Mouse (Mus musculus) heart, embryonic 12.5 days (tissue): ENCODE measurements around the gene Eps15. TPM values are rescaled to one million over a fixed set of nuclear protein-coding genes. Genes with fewer than 3 reads are reported as not detected.
A peak's percentile ranks its signal among the peaks of the same experiment; 100 is the strongest.

Source experiments
- ATAC-seq: fragments of 200-750 bp; cut with Nextera tagmentation; 2 replicates; pipeline ENCODE4 v1.8.0; 2017; ENCODE audit warnings: moderate TSS enrichment, moderate library complexity; ENCODE audit not compliant: insufficient number of reproducible peaks, low FRiP score
- H3K27ac ChIP-seq: fragments of 300-500 bp; sonication (generic); 2 replicates; pipeline ENCODE4 v1.5.1; 2016; ENCODE audit warnings: mild to moderate bottlenecking, moderate library complexity; ENCODE audit not compliant: poor library complexity, severe bottlenecking
- H3K27me3 ChIP-seq: fragments of 300-500 bp; sonication (generic); replicated peaks from 2 replicates; pipeline ENCODE4 v1.6.1; 2016; ENCODE audit warnings: mild to moderate bottlenecking, moderate library complexity
- H3K36me3 ChIP-seq: fragments of 300-500 bp; sonication (generic); 2 replicates; pipeline ENCODE4 v1.6.1; 2016; ENCODE audit warnings: mild to moderate bottlenecking, moderate library complexity
- H3K4me1 ChIP-seq: fragments of 300-500 bp; sonication (generic); replicated peaks from 2 replicates; pipeline ENCODE4 v1.6.1; 2016; ENCODE audit warnings: mild to moderate bottlenecking
- H3K4me2 ChIP-seq: fragments of 300-500 bp; sonication (generic); 2 replicates; pipeline ENCODE4 v1.6.1; 2016; ENCODE audit warnings: mild to moderate bottlenecking, moderate library complexity
- H3K4me3 ChIP-seq: fragments of 300-500 bp; sonication (generic); 2 replicates; pipeline ENCODE4 v1.5.1; 2016; ENCODE audit warnings: mild to moderate bottlenecking
- H3K9ac ChIP-seq: fragments of 300-500 bp; sonication (generic); 2 replicates; pipeline ENCODE4 v1.6.1; 2016; ENCODE audit warnings: mild to moderate bottlenecking, moderate library complexity
- H3K9me3 ChIP-seq: fragments of 300-500 bp; sonication (generic); replicated peaks from 2 replicates; pipeline ENCODE4 v1.6.1; 2016; ENCODE audit warnings: mild to moderate bottlenecking, moderate library complexity
- WGBS: fragments of 180-500 bp; shearing (Covaris S2); methylation state at CpG from one replicate; pipeline ENCODE4 v1.1.7; 2016; 5-methylcytosine and 5-hydroxymethylcytosine counted together
- polyA plus RNA-seq: library from polyadenylated mRNA; unstranded; fragments of >200 nt; fragmentation: Nextera tagmentation; extraction: Ambion mirVana; gene quantifications from 2 replicates; pipeline ENCODE4 v1.2.1, GENCODE M21; 2016

Gene Eps15
- polyA plus RNA-seq, 1 experiment from 2014 or later = 44.4 TPM

- no peak overlapping the region for H3K4me3 ChIP-seq
- peaks cover 12% of the 10 kb centered on the region for H3K36me3 ChIP-seq
- no peak overlapping the region for H3K27ac ChIP-seq
- H3K27me3 ChIP-seq = no peaks in the 10 kb centered on the region
- no peaks in the 10 kb centered on the region for H3K9me3 ChIP-seq
- H3K9ac ChIP-seq = no peak overlapping the region
- WGBS = 61% methylated on average over 4 of the region's 4 CpGs
- H3K4me1 ChIP-seq = peaks cover 5% of the 10 kb centered on the region; the same call in 1 of the 2 replicates
- H3K4me2 ChIP-seq = no peak overlapping the region
- ATAC-seq = no peak
Observed at GRCm38 (mm10) chr4:109342783-109343485, 62.9 kb downstream of the Eps15 start.

- Histone ChIP-seq H3K4me1 (peaks cover 5% of the 10 kb centered on the region; the same call in 1 of the 2 replicates), H3K9ac (no peak overlapping the region), H3K27ac (no peak overlapping the region), H3K4me3 (no peak overlapping the region), H3K27me3 (no peaks in the 10 kb centered on the region), H3K4me2 (no peak overlapping the region), H3K36me3 (peaks cover 6% of the 10 kb centered on the region; the same call in 1 of the 2 replicates), H3K9me3 (no peaks in the 10 kb centered on the region)
- WGBS = 88% methylated on average over 5 of the region's 5 CpGs
- ATAC-seq = no peak
Observed at GRCm38 (mm10) chr4:109343909-109344308, 63.8 kb downstream of the Eps15 start.

- Histone ChIP-seq H3K27ac (no peak overlapping the region), H3K4me3 (no peak overlapping the region), H3K27me3 (no peaks in the 10 kb centered on the region), H3K9ac (no peak overlapping the region), H3K4me1 (no peaks in the 10 kb centered on the region), H3K36me3 (peaks cover 40% of the 10 kb centered on the region), H3K9me3 (no peaks in the 10 kb centered on the region), H3K4me2 (no peak overlapping the region)
- 88% methylated on average over 1 of the region's 1 CpGs for WGBS
- ATAC-seq = no peak
Observed at GRCm38 (mm10) chr4:109378107-109378506, 98.0 kb downstream of the Eps15 start.

GRCm38 (mm10) chr4:109382457-109382856, 102.4 kb downstream of the Eps15 start:
- peaks cover 18% of the 10 kb centered on the region for H3K36me3 ChIP-seq
- ATAC-seq = no peak
- no peak overlapping the region for H3K4me2 ChIP-seq
- H3K9ac ChIP-seq = no peak overlapping the region
- WGBS = 83% methylated on average over 2 of the region's 2 CpGs
- no peaks in the 10 kb centered on the region for H3K9me3 ChIP-seq
- H3K27ac ChIP-seq = no peak overlapping the region
- H3K27me3 ChIP-seq = no peaks in the 10 kb centered on the region
- no peak overlapping the region for H3K4me3 ChIP-seq
- no peaks in the 10 kb centered on the region for H3K4me1 ChIP-seq

- H3K9ac ChIP-seq = no peak overlapping the region
- no peaks in the 10 kb centered on the region for H3K4me1 ChIP-seq
- WGBS = 73% methylated on average over 4 of the region's 4 CpGs
- H3K4me2 ChIP-seq = no peak overlapping the region
- H3K27ac ChIP-seq = no peak overlapping the region
- H3K27me3 ChIP-seq = no peaks in the 10 kb centered on the region
- peaks cover 14% of the 10 kb centered on the region for H3K36me3 ChIP-seq
- H3K4me3 ChIP-seq = no peak overlapping the region
- H3K9me3 ChIP-seq = no peaks in the 10 kb centered on the region
- no peak for ATAC-seq
Observed at GRCm38 (mm10) chr4:109385599-109385998, 105.5 kb downstream of the Eps15 start.

- Histone ChIP-seq H3K9me3 (no peaks in the 10 kb centered on the region), H3K4me3 (no peak overlapping the region), H3K4me2 (no peak overlapping the region), H3K9ac (no peak overlapping the region), H3K27me3 (no peaks in the 10 kb centered on the region), H3K36me3 (peaks cover 11% of the 10 kb centered on the region), H3K4me1 (peaks cover 11% of the 10 kb centered on the region), H3K27ac (no peak overlapping the region)
- WGBS = 67% methylated on average over 6 of the region's 6 CpGs
- ATAC-seq = peak; percentile 22
Observed at GRCm38 (mm10) chr4:109393229-109393779, 113.2 kb downstream of the Eps15 start.

GRCm38 (mm10) chr4:109393902-109394301, 113.8 kb downstream of the Eps15 start:
- Histone ChIP-seq H3K27ac (no peak overlapping the region), H3K9me3 (no peaks in the 10 kb centered on the region), H3K4me1 (peaks cover 11% of the 10 kb centered on the region), H3K36me3 (peaks cover 8% of the 10 kb centered on the region; the same call in 1 of the 2 replicates), H3K4me2 (peak overlapping the region; percentile 52), H3K27me3 (no peaks in the 10 kb centered on the region), H3K4me3 (0 out of 2 replicates have a peak overlapping the region, but pooled peaks have one; percentile 2), H3K9ac (0 out of 2 replicates have a peak overlapping the region, but pooled peaks have one; percentile 0)
- ATAC-seq = peak; percentile 51
- WGBS = 11% methylated on average over 13 of the region's 13 CpGs

- WGBS = 26% methylated on average over 13 of the region's 13 CpGs
- Histone ChIP-seq H3K36me3 (peaks cover 3% of the 10 kb centered on the region; the same call in 1 of the 2 replicates), H3K4me2 (peak overlapping the region; percentile 52), H3K27me3 (no peaks in the 10 kb centered on the region), H3K4me1 (peaks cover 11% of the 10 kb centered on the region), H3K27ac (no peak overlapping the region), H3K9me3 (no peaks in the 10 kb centered on the region), H3K4me3 (0 out of 2 replicates have a peak overlapping the region, but pooled peaks have one; percentile 2), H3K9ac (no peak overlapping the region)
- ATAC-seq = no peak
Observed at GRCm38 (mm10) chr4:109394314-109395074, 114.4 kb downstream of the Eps15 start.

- Histone ChIP-seq H3K27me3 (no peaks in the 10 kb centered on the region), H3K36me3 (peaks cover 13% of the 10 kb centered on the region), H3K4me1 (peaks cover 6% of the 10 kb centered on the region), H3K9ac (no peak overlapping the region), H3K4me2 (no peak overlapping the region), H3K4me3 (no peak overlapping the region), H3K9me3 (no peaks in the 10 kb centered on the region), H3K27ac (no peak overlapping the region)
- no peak for ATAC-seq
- 76% methylated on average over 10 of the region's 10 CpGs for WGBS
Observed at GRCm38 (mm10) chr4:109400366-109400980, 120.4 kb downstream of the Eps15 start.

GRCm38 (mm10) chr4:109401176-109401689, 121.2 kb downstream of the Eps15 start:
- 74% methylated on average over 5 of the region's 5 CpGs for WGBS

More at GRCm38 (mm10) chr4:109401176-109401689, 121.2 kb downstream of the Eps15 start:
- no peak overlapping the region for H3K4me2 ChIP-seq
- no peaks in the 10 kb centered on the region for H3K9me3 ChIP-seq
- peaks cover 13% of the 10 kb centered on the region for H3K36me3 ChIP-seq
- H3K27ac ChIP-seq = no peak overlapping the region
- peaks cover 9% of the 10 kb centered on the region for H3K4me1 ChIP-seq
- ATAC-seq = no peak
- H3K4me3 ChIP-seq = no peak overlapping the region
- H3K27me3 ChIP-seq = no peaks in the 10 kb centered on the region
- H3K9ac ChIP-seq = no peak overlapping the region
